Mouse (Mus musculus): ENCODE data around the gene Tnc. TPM values are rescaled to one million over a fixed set of nuclear protein-coding genes. Genes with fewer than 3 reads are reported as not detected.

The Tnc gene
- polyA plus RNA-seq, 1 experiment from 2014 or later = 44.1 TPM

- Histone ChIP-seq H3K4me2 (ENCODE audit: low read length) (no peak overlapping the region), H3K9ac (replicated peaks; ENCODE audit: low read depth, low read length) (no peak overlapping the region), H3K4me3 (replicated peaks; ENCODE audit: low read length) (no peak overlapping the region), H3K9me3 (ENCODE audit: control insufficient read depth, low read length) (no peaks in the 10 kb centered on the region), H3K36me3 (ENCODE audit: control insufficient read depth, insufficient read depth) (no peaks in the 10 kb centered on the region), H3K4me1 (replicated peaks; ENCODE audit: control insufficient read depth, insufficient read depth, low read length) (no peaks in the 10 kb centered on the region), H3K27ac (ENCODE audit: low read length) (no peak overlapping the region), H3K27me3 (replicated peaks; ENCODE audit: control insufficient read depth, insufficient read depth, low read length) (no peaks in the 10 kb centered on the region)
- no peak for ATAC-seq
- WGBS = 89% methylated on average over 9 of the region's 9 CpGs
These were observed 111.5 kb downstream of the Tnc start for GRCm38 (mm10) chr4:63935314-63935713.

- no peak overlapping the region for H3K27ac ChIP-seq (ENCODE audit: low read length)
- no peaks in the 10 kb centered on the region for H3K27me3 ChIP-seq (replicated peaks; ENCODE audit: control insufficient read depth, insufficient read depth, low read length)
These were observed 116.0 kb downstream of the Tnc start for GRCm38 (mm10) chr4:63930863-63931262.

GRCm38 (mm10) chr4:63929490-63929889 is 117.3 kb downstream of the Tnc start:
- no peaks in the 10 kb centered on the region for H3K36me3 ChIP-seq (ENCODE audit: control insufficient read depth, insufficient read depth)
- H3K9me3 ChIP-seq (ENCODE audit: control insufficient read depth, low read length) = no peaks in the 10 kb centered on the region
- H3K4me2 ChIP-seq (ENCODE audit: low read length) = no peak overlapping the region
- H3K4me1 ChIP-seq (replicated peaks; ENCODE audit: control insufficient read depth, insufficient read depth, low read length) = no peaks in the 10 kb centered on the region
- H3K9ac ChIP-seq (replicated peaks; ENCODE audit: low read depth, low read length) = no peak overlapping the region
- H3K27ac ChIP-seq (ENCODE audit: low read length) = no peak overlapping the region
- 84% methylated on average over 2 of the region's 2 CpGs for WGBS
- no peaks in the 10 kb centered on the region for H3K27me3 ChIP-seq (replicated peaks; ENCODE audit: control insufficient read depth, insufficient read depth, low read length)
- no peak overlapping the region for H3K4me3 ChIP-seq (replicated peaks; ENCODE audit: low read length)
- ATAC-seq = no peak

More at GRCm38 (mm10) chr4:63930863-63931262, 116.0 kb downstream of the Tnc start:
- no peak for ATAC-seq
- Histone ChIP-seq H3K4me1 (replicated peaks; ENCODE audit: control insufficient read depth, insufficient read depth, low read length) (no peaks in the 10 kb centered on the region), H3K9me3 (ENCODE audit: control insufficient read depth, low read length) (no peaks in the 10 kb centered on the region), H3K9ac (replicated peaks; ENCODE audit: low read depth, low read length) (no peak overlapping the region), H3K4me2 (ENCODE audit: low read length) (no peak overlapping the region), H3K36me3 (ENCODE audit: control insufficient read depth, insufficient read depth) (no peaks in the 10 kb centered on the region), H3K4me3 (replicated peaks; ENCODE audit: low read length) (no peak overlapping the region)
- 90% methylated on average over 2 of the region's 2 CpGs for WGBS

- no peak overlapping the region for H3K4me2 ChIP-seq (ENCODE audit: low read length)
- H3K4me1 ChIP-seq (replicated peaks; ENCODE audit: control insufficient read depth, insufficient read depth, low read length) = no peaks in the 10 kb centered on the region
- ATAC-seq = no peak
- no peak overlapping the region for H3K4me3 ChIP-seq (replicated peaks; ENCODE audit: low read length)
- H3K9ac ChIP-seq (replicated peaks; ENCODE audit: low read depth, low read length) = no peak overlapping the region
- no peak overlapping the region for H3K27ac ChIP-seq (ENCODE audit: low read length)
- H3K27me3 ChIP-seq (replicated peaks; ENCODE audit: control insufficient read depth, insufficient read depth, low read length) = no peaks in the 10 kb centered on the region
- H3K36me3 ChIP-seq (ENCODE audit: control insufficient read depth, insufficient read depth) = no peaks in the 10 kb centered on the region
- WGBS = 86% methylated on average over 1 of the region's 1 CpGs
- no peaks in the 10 kb centered on the region for H3K9me3 ChIP-seq (ENCODE audit: control insufficient read depth, low read length)
These were observed 118.6 kb downstream of the Tnc start for GRCm38 (mm10) chr4:63928192-63928591.

- no peak for ATAC-seq
- Histone ChIP-seq H3K4me3 (replicated peaks; ENCODE audit: low read length) (no peak overlapping the region), H3K27ac (ENCODE audit: low read length) (no peak overlapping the region), H3K4me1 (replicated peaks; ENCODE audit: control insufficient read depth, insufficient read depth, low read length) (0 out of 2 replicates have a peak, but pooled peaks cover 3% of the 10 kb centered on the region), H3K36me3 (ENCODE audit: control insufficient read depth, insufficient read depth) (no peaks in the 10 kb centered on the region), H3K4me2 (ENCODE audit: low read length) (no peak overlapping the region), H3K27me3 (replicated peaks; ENCODE audit: control insufficient read depth, insufficient read depth, low read length) (no peaks in the 10 kb centered on the region), H3K9ac (replicated peaks; ENCODE audit: low read depth, low read length) (no peak overlapping the region), H3K9me3 (ENCODE audit: control insufficient read depth, low read length) (no peaks in the 10 kb centered on the region)
- WGBS = 91% methylated on average over 5 of the region's 5 CpGs
These were observed 129.6 kb downstream of the Tnc start for GRCm38 (mm10) chr4:63917181-63917580.

GRCm38 (mm10) chr4:63916753-63917152 is 130.1 kb downstream of the Tnc start:
- H3K4me3 ChIP-seq (replicated peaks; ENCODE audit: low read length) = no peak overlapping the region
- peak; percentile 36; the same call in 1 of the 2 replicates for ATAC-seq
- no peak overlapping the region for H3K4me2 ChIP-seq (ENCODE audit: low read length)
- 0 out of 2 replicates have a peak, but pooled peaks cover 3% of the 10 kb centered on the region for H3K4me1 ChIP-seq (replicated peaks; ENCODE audit: control insufficient read depth, insufficient read depth, low read length)
- WGBS = 72% methylated on average over 8 of the region's 8 CpGs
- no peaks in the 10 kb centered on the region for H3K36me3 ChIP-seq (ENCODE audit: control insufficient read depth, insufficient read depth)
- H3K9ac ChIP-seq (replicated peaks; ENCODE audit: low read depth, low read length) = no peak overlapping the region
- no peaks in the 10 kb centered on the region for H3K27me3 ChIP-seq (replicated peaks; ENCODE audit: control insufficient read depth, insufficient read depth, low read length)
- H3K9me3 ChIP-seq (ENCODE audit: control insufficient read depth, low read length) = no peaks in the 10 kb centered on the region
- no peak overlapping the region for H3K27ac ChIP-seq (ENCODE audit: low read length)

- WGBS = 84% methylated on average over 3 of the region's 3 CpGs
- H3K9ac ChIP-seq (replicated peaks; ENCODE audit: low read depth, low read length) = no peak overlapping the region
These were observed 130.5 kb downstream of the Tnc start for GRCm38 (mm10) chr4:63916288-63916687.

More at GRCm38 (mm10) chr4:63916288-63916687, 130.5 kb downstream of the Tnc start:
- no peak overlapping the region for H3K4me3 ChIP-seq (replicated peaks; ENCODE audit: low read length)
- no peaks in the 10 kb centered on the region for H3K9me3 ChIP-seq (ENCODE audit: control insufficient read depth, low read length)
- H3K27me3 ChIP-seq (replicated peaks; ENCODE audit: control insufficient read depth, insufficient read depth, low read length) = no peaks in the 10 kb centered on the region
- no peak overlapping the region for H3K27ac ChIP-seq (ENCODE audit: low read length)
- 0 out of 2 replicates have a peak, but pooled peaks cover 3% of the 10 kb centered on the region for H3K4me1 ChIP-seq (replicated peaks; ENCODE audit: control insufficient read depth, insufficient read depth, low read length)
- H3K4me2 ChIP-seq (ENCODE audit: low read length) = no peak overlapping the region
- ATAC-seq = no peak
- H3K36me3 ChIP-seq (ENCODE audit: control insufficient read depth, insufficient read depth) = no peaks in the 10 kb centered on the region

Other genes with a start within 250 kb of the Tnc start
- 0.10 and 0.18 TPM in 2 replicates for gene Tnfsf8, start 185.7 kb downstream of the Tnc start, polyA plus RNA-seq (2015; fragmentation: Nextera tagmentation; extraction: Ambion mirVana)